Mouse (Mus musculus) layer of hippocampus, postnatal 10 days (tissue): ENCODE results near the gene N4bp2l2. TPM values are rescaled to one million over a fixed set of nuclear protein-coding genes. Genes with fewer than 3 reads are reported as not detected.

Experiments used
- DNase-seq, 2 experiments: peaks; one replicate each; pipeline ENCODE4 v3.0.0; 2021; ENCODE audit warnings: low spot score in 2 of 2
- total RNA-seq, 2 experiments: library from RNA; stranded (reverse); gene quantifications; 2 replicates each; pipeline ENCODE4 v1.2.3; 2021

Gene N4bp2l2
- total RNA-seq, 2 experiments from 2014 or later = 72.9 to 77.5 TPM

DNA sequence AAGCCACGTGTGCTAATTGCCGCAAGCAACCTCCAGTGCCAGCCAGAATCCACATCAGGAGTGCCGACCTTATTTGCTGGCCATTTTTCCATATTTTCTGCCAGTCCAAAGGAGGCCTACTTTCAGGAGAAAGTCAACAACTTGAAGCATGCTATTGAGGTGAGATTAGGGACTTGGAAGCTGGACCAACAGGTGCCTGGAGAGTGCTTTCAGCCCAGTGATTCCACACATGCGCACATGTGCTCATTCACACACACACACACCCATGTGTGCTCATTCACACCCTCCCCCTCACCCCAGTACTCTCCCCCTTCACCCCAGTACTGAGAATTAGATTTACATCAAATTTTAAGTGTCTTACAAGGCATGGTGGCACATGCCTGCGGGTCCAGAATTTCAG, 99.0 kb downstream of the N4bp2l2 start:
- no peak for DNase-seq

DNA sequence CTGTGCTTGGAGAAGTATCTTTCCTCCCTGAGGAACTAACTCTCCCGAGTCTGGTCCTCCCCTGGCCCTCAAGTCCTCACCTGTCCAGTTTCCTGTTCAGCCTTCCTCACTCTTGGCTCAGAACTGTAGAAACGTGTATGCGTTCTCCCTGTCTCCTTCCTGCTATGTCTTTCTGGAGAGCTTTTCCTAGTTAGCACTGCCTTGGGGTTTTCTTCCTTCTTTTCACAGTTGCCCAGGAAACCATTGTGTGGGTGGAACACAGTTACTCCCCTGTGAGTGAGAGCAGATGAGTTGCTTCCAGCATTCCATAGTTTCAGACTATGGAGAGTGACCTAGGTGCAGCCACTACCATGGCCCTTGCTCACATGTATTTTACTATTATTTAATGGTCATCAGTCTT, 99.8 kb downstream of the N4bp2l2 start:
- DNase-seq = no peak

DNA sequence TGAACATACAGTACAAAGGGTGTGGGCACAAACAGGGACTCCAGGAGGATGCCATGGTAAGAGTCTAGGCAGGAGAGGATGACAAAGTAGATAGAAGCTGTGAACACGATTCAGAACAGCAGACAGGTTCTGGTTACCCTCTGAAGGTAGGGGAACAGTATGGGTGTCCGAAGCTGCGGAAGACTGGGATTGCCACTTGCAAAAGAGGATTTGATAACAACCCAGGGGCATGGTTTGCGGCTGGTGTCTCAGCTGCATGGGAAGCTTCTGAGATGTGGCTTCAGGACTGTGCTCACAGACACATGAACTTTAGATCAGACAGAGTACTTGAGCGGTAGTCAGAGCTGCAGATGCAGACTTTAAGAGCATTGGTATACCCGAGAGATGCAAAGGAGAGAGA, 101.6 kb downstream of the N4bp2l2 start:
- no peak for DNase-seq

DNA sequence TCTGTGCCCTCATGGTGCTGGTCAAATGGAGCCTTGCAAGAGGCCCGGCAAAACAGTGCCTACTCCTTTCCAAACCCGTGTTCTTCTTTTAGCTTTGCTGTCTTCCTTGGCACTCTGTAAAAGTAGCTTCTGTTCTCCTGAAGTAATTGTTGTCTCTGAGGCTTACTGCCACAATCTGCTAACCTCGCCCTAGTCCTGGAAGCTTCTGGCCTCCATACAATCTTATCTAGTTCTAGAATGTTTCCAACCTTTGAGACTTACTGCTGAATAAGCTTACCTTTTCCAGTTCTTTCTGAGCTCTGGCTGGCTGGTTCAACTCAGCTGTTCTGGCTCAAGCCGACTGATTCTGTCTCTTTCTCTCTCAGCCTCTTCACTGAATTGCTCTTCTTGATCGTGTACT, 104.2 kb downstream of the N4bp2l2 start:
- no peak for DNase-seq

DNA sequence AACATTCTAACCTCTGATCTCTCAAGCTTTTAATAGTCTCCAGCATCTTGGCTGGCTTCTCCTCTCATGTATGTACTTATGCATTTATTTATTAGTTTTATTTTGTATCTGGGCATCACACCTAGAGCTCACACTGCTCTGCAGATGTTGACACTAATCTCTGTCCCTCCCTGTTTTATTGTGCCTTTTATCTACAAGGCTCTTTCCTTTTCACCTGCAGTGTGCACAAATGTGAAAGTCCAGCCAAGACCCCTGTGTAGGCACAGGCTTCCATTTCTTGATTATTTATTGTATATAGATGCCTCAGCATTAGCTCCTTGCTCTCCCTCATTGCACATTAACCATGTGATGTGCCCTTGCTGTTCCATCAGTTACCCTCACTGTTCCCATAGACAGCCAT, 104.6 kb downstream of the N4bp2l2 start:
- no peak for DNase-seq

DNA sequence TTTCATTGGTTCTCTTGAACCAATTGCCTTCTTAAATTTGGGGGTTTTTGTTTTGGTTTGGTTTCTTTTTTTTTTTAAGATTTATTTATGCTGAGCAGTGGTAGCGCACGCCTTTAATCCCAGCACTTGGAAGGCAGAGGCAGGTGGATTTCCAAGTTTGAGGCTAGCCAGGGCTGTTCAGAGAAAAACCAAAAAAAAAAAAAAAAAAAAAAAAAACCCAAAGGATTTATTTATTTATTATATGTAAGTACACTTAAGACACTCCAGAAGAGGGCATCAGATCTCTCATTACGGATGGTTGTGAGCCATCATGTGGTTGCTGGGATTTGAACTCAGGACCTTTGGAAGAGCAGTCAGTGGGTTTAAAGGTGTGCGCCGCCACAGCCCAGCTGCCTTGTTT, 105.1 kb downstream of the N4bp2l2 start:
- DNase-seq = no peak

DNA sequence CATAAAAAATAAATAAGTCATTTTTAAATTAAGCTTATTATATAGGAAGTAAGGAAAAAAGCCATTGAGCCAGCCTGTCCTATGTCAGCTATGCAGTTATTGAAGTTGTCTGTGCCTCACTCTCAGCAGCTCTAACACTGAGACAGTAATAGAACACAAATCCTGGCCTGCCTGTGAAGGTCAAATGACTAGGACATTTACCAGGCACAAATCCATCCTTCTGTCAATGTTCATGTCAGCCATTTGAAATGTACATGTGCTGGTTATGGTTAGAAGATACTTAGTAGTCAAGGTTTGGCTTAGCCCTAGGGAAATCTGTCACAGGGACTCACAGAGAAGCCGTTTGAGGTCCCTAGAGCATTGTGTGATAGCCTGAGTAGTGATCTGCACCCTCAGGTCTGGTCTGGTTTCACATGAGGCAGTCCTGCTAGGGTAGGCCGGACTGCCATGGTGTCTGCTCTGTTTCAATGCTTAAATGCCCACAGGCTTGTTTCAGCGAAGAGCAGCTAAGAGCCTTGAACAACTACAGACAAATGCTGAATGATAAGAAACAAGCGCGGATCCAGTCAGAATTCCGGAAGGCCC, 106.4 kb downstream of the N4bp2l2 start:
- no peak for DNase-seq

Other genes with a start within 250 kb of the N4bp2l2 start
- not detected for gene Zar1l, start 148.0 kb downstream of the N4bp2l2 start, total RNA-seq
- 10 to 100 TPM; 10.8 to 11.0 TPM for gene Brca2, start 143.6 kb downstream of the N4bp2l2 start, total RNA-seq
- 10 to 100 TPM; 29.2 to 34.1 TPM for gene N4bp2l1, start 69.0 kb downstream of the N4bp2l2 start, total RNA-seq
- gene Pds5b, start 7.6 kb upstream of the N4bp2l2 start, total RNA-seq = 10 to 100 TPM; 62.1 to 67.6 TPM